1 mouse cellular context compared by ENCODE assay signal in the genomic region with DNA sequence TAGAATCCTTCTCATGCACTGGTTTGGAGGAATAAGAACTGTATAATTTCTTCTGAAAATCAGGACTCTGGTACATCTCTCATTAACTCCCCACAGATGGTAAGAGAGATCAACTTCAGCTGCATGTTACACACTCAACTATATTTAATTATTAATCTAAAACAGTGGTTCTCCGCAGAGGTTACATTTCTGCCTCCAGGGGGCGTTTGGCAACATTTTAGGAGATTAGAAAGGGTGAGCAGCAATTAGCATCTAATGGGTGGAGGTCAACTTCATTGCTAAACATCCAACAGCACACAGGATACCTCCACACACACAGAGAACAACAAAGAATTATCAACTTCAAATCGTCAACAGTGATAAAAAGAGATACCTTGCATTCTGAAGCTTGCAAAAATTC.
TF ChIP-seq lines count a peak whose summit lies in the region.

No protein-coding gene starts in this region.

TF ChIP-seq in MEL, 35 proteins besides CTCF, POLR2A, EP300 and RAD21 (continued from another document):
- no peak for TF ChIP-seq POLR2AphosphoS5 (IDR thresholded peaks at IDR 0.05; ENCODE audit: borderline replicate concordance, low read depth, low read length)
- TF ChIP-seq UBTF (IDR thresholded peaks at IDR 0.05; ENCODE audit: borderline replicate concordance, insufficient read depth, low read depth, low read length) = no peak
- TF ChIP-seq ELF1 (IDR thresholded peaks at IDR 0.05; ENCODE audit: low read depth, low read length) = no peak
- TF ChIP-seq MAFK (IDR thresholded peaks at IDR 0.05; ENCODE audit: borderline replicate concordance, low read depth, low read length) = no peak
- no peak for TF ChIP-seq NELFE (IDR thresholded peaks at IDR 0.05; ENCODE audit: low read depth, low read length)
- TF ChIP-seq MYB (IDR thresholded peaks at IDR 0.05; ENCODE audit: low read depth, low read length) = no peak
- no peak for TF ChIP-seq ZKSCAN1 (IDR thresholded peaks at IDR 0.05; ENCODE audit: low read depth, low read length)
- no peak for TF ChIP-seq USF1 (IDR thresholded peaks at IDR 0.05; ENCODE audit: low read depth, low read length)
- TF ChIP-seq ZC3H11A (IDR thresholded peaks at IDR 0.05; ENCODE audit: low read depth, low read length) = no peak
- TF ChIP-seq CHD2 (IDR thresholded peaks at IDR 0.05; ENCODE audit: low read length) = no peak
- TF ChIP-seq KAT2A (conservative IDR thresholded peaks at IDR 0.05; ENCODE audit: low read depth, low read length) = no peak
TF ChIP-seq in MEL: peak in this region for 0.
